8 mouse cellular contexts compared by ENCODE assay signal in genomic region chr1:74773136-74773535, GRCm38 (mm10). TPM values are rescaled to one million over a fixed set of nuclear protein-coding genes. Genes with fewer than 3 reads are reported as not detected.
DNase-seq lines count a peak whose midpoint lies in the region; ATAC-seq and TF ChIP-seq lines count a peak whose summit lies in the region.

No protein-coding gene starts in this region.

- peak overlapping the region; percentile 26; the same call in 1 of the 2 replicates for H3K4me2 ChIP-seq in forebrain, postnatal 0 days (ENCODE audit: low read depth)

- ATAC-seq in cerebellum, adult (ENCODE audit: insufficient number of reproducible peaks, low FRiP score, low TSS enrichment): peak; percentile 60
- ATAC-seq in forebrain, postnatal 0 days: peak; percentile 84

- no peak overlapping the region; the same call in 1 of the 2 replicates for H3K4me3 ChIP-seq in forebrain, postnatal 0 days (ENCODE audit: low read depth, low read length)
- peak overlapping the region; percentile 62 for H3K4me3 ChIP-seq in hindbrain, embryonic 10.5 days
- peak overlapping the region; percentile 58 for H3K4me3 ChIP-seq in midbrain, embryonic 10.5 days
- peak overlapping the region; percentile 23; the same call in 1 of the 2 replicates for H3K4me3 ChIP-seq in small intestine, adult 2 months (ENCODE audit: low read depth, low read length)

- no peaks in the 10 kb centered on the region for H3K4me1 ChIP-seq in forebrain, postnatal 0 days (ENCODE audit: insufficient read depth)
- H3K4me1 ChIP-seq in hindbrain, embryonic 10.5 days (replicated peaks): peaks cover 60% of the 10 kb centered on the region
- H3K4me1 ChIP-seq in midbrain, embryonic 10.5 days: peaks cover 64% of the 10 kb centered on the region
- peaks cover 5% of the 10 kb centered on the region for H3K4me1 ChIP-seq in small intestine, adult 2 months (ENCODE audit: control insufficient read depth, insufficient read depth, insufficient read length, low read length)

- H3K27ac ChIP-seq in forebrain, postnatal 0 days (ENCODE audit: low read depth, low read length): no peak overlapping the region
- no peak overlapping the region for H3K27ac ChIP-seq in hindbrain, embryonic 10.5 days
- H3K27ac ChIP-seq in midbrain, embryonic 10.5 days (replicated peaks): no peak overlapping the region
- no peak overlapping the region for H3K27ac ChIP-seq in small intestine, adult 2 months (ENCODE audit: insufficient read depth, low read depth, low read length)

- H3K36me3 ChIP-seq in forebrain, postnatal 0 days (ENCODE audit: insufficient read depth): no peaks in the 10 kb centered on the region
- H3K36me3 ChIP-seq in hindbrain, embryonic 10.5 days: no peaks in the 10 kb centered on the region
- H3K36me3 ChIP-seq in midbrain, embryonic 10.5 days: no peaks in the 10 kb centered on the region
- H3K36me3 ChIP-seq in small intestine, adult 2 months (ENCODE audit: control insufficient read depth, insufficient read depth, low read length): no peaks in the 10 kb centered on the region

- H3K9ac ChIP-seq in forebrain, postnatal 0 days: no peak overlapping the region

- intact Hi-C loops in left cerebral cortex, postnatal 4 days (cut with DNase I): no loop called here

- no peaks in the 10 kb centered on the region for H3K9me3 ChIP-seq in forebrain, postnatal 0 days (ENCODE audit: low read length)
- H3K9me3 ChIP-seq in hindbrain, embryonic 10.5 days: no peaks in the 10 kb centered on the region
- no peaks in the 10 kb centered on the region for H3K9me3 ChIP-seq in midbrain, embryonic 10.5 days (replicated peaks)

- 2% methylated on average over 15 of the region's 15 CpGs for WGBS in forebrain, postnatal 0 days
- WGBS in hindbrain, embryonic 10.5 days: under 1% methylated on average over 15 of the region's 15 CpGs
- WGBS in midbrain, embryonic 10.5 days: under 1% methylated on average over 15 of the region's 15 CpGs
- WGBS in small intestine, adult 2 months: under 1% methylated on average over 15 of the region's 15 CpGs

- DNase-seq in cerebellum, adult 8-10 months: no peak
- peak; percentile 53 for DNase-seq in c-Kit-positive CD71-positive TER-119-negative erythroid progenitor cells, embryonic 14.5 days (ENCODE audit: low read depth)
- peak; percentile 60 for DNase-seq in forebrain, postnatal 0 days
- DNase-seq in hindbrain, embryonic 10.5 days (ENCODE audit: low spot score): peak; percentile 84
- peak; percentile 72 for DNase-seq in left cerebral cortex, postnatal 4 days
- peak; percentile 84 for DNase-seq in midbrain, embryonic 10.5 days (ENCODE audit: low spot score)

- no peak for TF ChIP-seq CTCF in forebrain, postnatal 0 days (IDR thresholded peaks at IDR 0.05; ENCODE audit: low read depth)
- no peak for TF ChIP-seq CTCF in small intestine, adult 2 months (IDR thresholded peaks at IDR 0.05; ENCODE audit: extremely low read depth, insufficient read length, insufficient replicate concordance, low read depth, low read length)

- TF ChIP-seq POLR2A in small intestine, adult 2 months (IDR thresholded peaks at IDR 0.05; ENCODE audit: low read depth, low read length): no peak

- peaks cover 71% of the 10 kb centered on the region for H3K27me3 ChIP-seq in forebrain, postnatal 0 days (ENCODE audit: insufficient read depth, low read length)
- peaks cover 100% of the 10 kb centered on the region for H3K27me3 ChIP-seq in hindbrain, embryonic 10.5 days (ENCODE audit: insufficient read depth, poor library complexity, severe bottlenecking)
- H3K27me3 ChIP-seq in midbrain, embryonic 10.5 days (ENCODE audit: low read depth, poor library complexity, severe bottlenecking): peaks cover 100% of the 10 kb centered on the region
- H3K27me3 ChIP-seq in small intestine, adult 2 months (ENCODE audit: control insufficient read depth, insufficient read depth, low read length): peaks cover 43% of the 10 kb centered on the region

RNA-seq across cellular contexts. Expression of gene Wnt6, which starts 1.4 kb away (rescaled TPM):
- 6.1 and 7.2 TPM in 2 replicates for total RNA-seq in forebrain, postnatal 0 days (2014; rRNA removed)
- polyA plus RNA-seq in forebrain, postnatal 0 days (2015; fragmentation: Nextera tagmentation; extraction: Ambion mirVana): 3.8 and 4.6 TPM in 2 replicates
- 15.5 and 18.2 TPM in 2 replicates for polyA plus RNA-seq in hindbrain, embryonic 10.5 days (2016; fragmentation: Nextera tagmentation; extraction: Ambion mirVana)
- total RNA-seq in left cerebral cortex, postnatal 4 days (2021): 1 to 10 TPM; 3.5 to 5.1 TPM
- polyA plus RNA-seq in midbrain, embryonic 10.5 days (2016; fragmentation: Nextera tagmentation; extraction: Ambion mirVana): 8.7 and 11.0 TPM in 2 replicates
- 2.0 and 6.0 TPM in 2 replicates for polyA plus RNA-seq in small intestine, adult 2 months (2012; rRNA removed)

RNA-seq across cellular contexts. Expression of gene Wnt10a, which starts 18.2 kb away (rescaled TPM):
- total RNA-seq in forebrain, postnatal 0 days (2014; rRNA removed): 0.15 and 0.19 TPM in 2 replicates
- polyA plus RNA-seq in forebrain, postnatal 0 days (2015; fragmentation: Nextera tagmentation; extraction: Ambion mirVana): 0.21 and 0.23 TPM in 2 replicates
- polyA plus RNA-seq in hindbrain, embryonic 10.5 days (2016; fragmentation: Nextera tagmentation; extraction: Ambion mirVana): 0.87 and 1.6 TPM in 2 replicates
- total RNA-seq in left cerebral cortex, postnatal 4 days (2021): under 1 TPM in 1 of 2 experiments, not detected in 1; 0.38 TPM
- polyA plus RNA-seq in midbrain, embryonic 10.5 days (2016; fragmentation: Nextera tagmentation; extraction: Ambion mirVana): 0.85 and 1.3 TPM in 2 replicates
- 0.14 and 0.57 TPM in 2 replicates for polyA plus RNA-seq in small intestine, adult 2 months (2012; rRNA removed)

RNA-seq across cellular contexts. Expression of gene Prkag3, which starts 24.1 kb away (rescaled TPM):
- total RNA-seq in forebrain, postnatal 0 days (2014; rRNA removed): 0.23 TPM in 1 of 2 replicates, not detected in the other
- not detected in 2 replicates for polyA plus RNA-seq in forebrain, postnatal 0 days (2015; fragmentation: Nextera tagmentation; extraction: Ambion mirVana)
- 0.12 TPM in 1 of 2 replicates, not detected in the other for polyA plus RNA-seq in hindbrain, embryonic 10.5 days (2016; fragmentation: Nextera tagmentation; extraction: Ambion mirVana)
- total RNA-seq in left cerebral cortex, postnatal 4 days (2021): not detected
- polyA plus RNA-seq in midbrain, embryonic 10.5 days (2016; fragmentation: Nextera tagmentation; extraction: Ambion mirVana): not detected in 2 replicates
- polyA plus RNA-seq in small intestine, adult 2 months (2012; rRNA removed): 1.5 TPM in 1 of 2 replicates, not detected in the other

RNA-seq across cellular contexts. Expression of gene Cyp27a1, which starts 59.8 kb away (rescaled TPM):
- 1.3 and 1.6 TPM in 2 replicates for total RNA-seq in forebrain, postnatal 0 days (2014; rRNA removed)
- 1.5 and 1.6 TPM in 2 replicates for polyA plus RNA-seq in forebrain, postnatal 0 days (2015; fragmentation: Nextera tagmentation; extraction: Ambion mirVana)
- 7.4 and 8.4 TPM in 2 replicates for polyA plus RNA-seq in hindbrain, embryonic 10.5 days (2016; fragmentation: Nextera tagmentation; extraction: Ambion mirVana)
- total RNA-seq in left cerebral cortex, postnatal 4 days (2021): under 1 TPM; 0.70 TPM
- polyA plus RNA-seq in midbrain, embryonic 10.5 days (2016; fragmentation: Nextera tagmentation; extraction: Ambion mirVana): 6.7 and 6.9 TPM in 2 replicates
- 5.6 and 36.2 TPM in 2 replicates for polyA plus RNA-seq in small intestine, adult 2 months (2012; rRNA removed)
